Mouse (Mus musculus): ENCODE data around the gene Gm21822. TPM values are rescaled to one million over a fixed set of nuclear protein-coding genes. Genes with fewer than 3 reads are reported as not detected.
"Not testable (repeated sequence)": the region's sequence is repeated elsewhere in the genome, so short reads cannot be mapped to it uniquely, and the experiment has no call there.

Gm21822 gene
- polyA plus RNA-seq (2015; fragmentation: Nextera tagmentation; extraction: Ambion mirVana), result not detected in 2 replicates

DNA sequence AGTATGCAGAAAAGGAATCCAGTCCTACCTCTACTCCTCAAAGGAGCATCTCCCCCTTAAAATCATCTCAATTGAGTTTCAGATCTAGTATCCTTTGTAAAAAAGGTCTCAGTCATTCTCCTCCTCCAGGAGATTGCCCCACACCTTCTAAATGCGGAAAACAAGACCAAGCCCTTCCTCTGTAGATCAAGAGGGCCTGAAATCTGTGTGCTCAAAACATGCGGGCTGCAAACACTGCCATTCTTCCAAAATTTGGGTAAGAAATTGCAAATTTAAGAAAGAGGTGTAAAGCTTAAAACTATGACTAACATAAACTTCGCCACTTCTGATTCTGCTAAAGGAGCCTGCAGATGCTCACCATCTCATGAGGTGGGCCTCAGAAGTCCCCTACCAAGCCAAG lies at the start of gene Gm21822:
Gene Gm21822, plus strand, starts transcription at position 301 of the 400 bp plus-strand sequence.
- H3K9me3 ChIP-seq (replicated peaks); H3K4me2 ChIP-seq; H3K4me3 ChIP-seq (replicated peaks); H3K36me3 ChIP-seq (replicated peaks); H3K27me3 ChIP-seq; H3K4me1 ChIP-seq (replicated peaks); ATAC-seq (ENCODE audit: insufficient read depth); H3K9ac ChIP-seq; H3K27ac ChIP-seq (replicated peaks): not testable (repeated sequence)
- WGBS (ENCODE audit: insufficient replicate concordance), result no CpG with 5 or more reads among the region's 3 CpGs

All from liver, embryonic 15.5 days (tissue).